Mouse (Mus musculus) ES-E14 (cell line): ENCODE data around the gene Mocs2.

Experiments used
- CHD2 ChIP-seq: IDR thresholded peaks from 2 replicates; pipeline ENCODE4 v1.6.1; 2014; ENCODE audit warnings: mild to moderate bottlenecking, low read depth, low read length, inconsistent platforms
- HCFC1 ChIP-seq: IDR thresholded peaks from 2 replicates; pipeline ENCODE4 v1.6.1; 2012; ENCODE audit warnings: low read length, inconsistent platforms, borderline replicate concordance; ENCODE audit not compliant: insufficient read depth
- MAFK ChIP-seq: IDR thresholded peaks from 2 replicates; pipeline ENCODE4 v1.6.1; 2014; ENCODE audit warnings: mild to moderate bottlenecking, low read depth, low read length, inconsistent platforms; ENCODE audit not compliant: insufficient read depth
- ZC3H11A ChIP-seq: IDR thresholded peaks from 2 replicates; pipeline ENCODE4 v1.6.1; 2012; ENCODE audit warnings: low read depth, mild to moderate bottlenecking, inconsistent platforms, low read length, borderline replicate concordance
- ZNF384 ChIP-seq: IDR thresholded peaks from 2 replicates; pipeline ENCODE4 v1.6.1; 2012; ENCODE audit warnings: low read depth, low read length, inconsistent platforms

DNA sequence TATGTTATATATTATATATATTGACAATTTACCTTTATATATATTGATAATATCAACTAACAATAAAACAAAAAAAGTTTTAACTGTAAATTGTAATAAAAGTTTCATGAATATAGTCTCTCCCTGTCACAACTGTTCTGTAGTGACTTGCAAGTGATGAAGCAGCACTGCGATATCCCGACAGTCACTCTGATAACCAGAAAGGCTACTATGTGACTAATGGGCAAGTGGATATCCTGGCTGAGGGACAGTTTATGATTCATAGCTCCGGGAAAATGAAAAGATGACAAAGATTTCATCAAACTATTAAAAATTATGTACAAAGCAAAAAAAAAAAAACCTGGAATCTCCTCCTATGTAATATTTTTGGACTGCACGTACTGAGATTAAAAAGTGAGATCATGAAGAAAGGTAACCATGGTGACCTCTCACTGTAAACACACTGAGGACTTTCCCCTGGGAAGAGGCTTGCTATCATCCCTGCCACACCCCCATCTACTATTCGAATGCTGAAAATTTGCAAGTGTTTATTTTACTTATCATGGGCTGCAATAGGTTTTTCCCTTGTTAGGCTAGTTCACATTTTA is 8.3 kb upstream of the Mocs2 start:
- TF ChIP-seq MAFK (no peak), HCFC1 (no peak), ZNF384 (no peak), ZC3H11A (no peak), CHD2 (no peak)
